In the genomic region with DNA sequence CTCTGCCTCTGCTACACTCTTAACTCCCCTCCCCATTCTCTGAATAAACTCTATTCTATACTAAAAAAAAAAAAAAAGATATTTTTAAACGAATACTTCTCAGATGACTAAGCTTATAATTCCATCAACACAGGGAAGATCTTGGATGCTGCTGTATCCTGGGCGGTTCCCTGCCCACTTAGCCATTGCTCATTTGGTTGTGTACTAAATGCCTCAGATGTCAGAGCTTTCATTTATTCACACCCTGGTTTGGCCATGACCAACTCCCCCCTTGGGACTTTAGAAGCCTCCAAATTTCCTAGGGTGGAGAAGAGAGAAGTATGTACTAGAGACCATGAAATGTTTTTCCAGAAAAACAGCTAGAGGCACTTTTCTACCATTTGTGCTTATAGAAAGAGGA, we compare ENCODE assay signal across 18 mouse cellular contexts.
DNase-seq lines count a peak whose midpoint lies in the region; TF ChIP-seq lines count a peak whose summit lies in the region.
"Had no signal": no experiment of that assay in that cellular context is flagged by ENCODE, and none has a peak within 500 bp of the region (broad histone marks: within the 10 kb centered on the region; RNA-seq: fewer than 3 reads in every experiment).

No protein-coding gene starts in this region.

- no peak for TF ChIP-seq CTCF in embryonic fibroblast, embryonic 13.5 days (IDR thresholded peaks at IDR 0.05; ENCODE audit: borderline replicate concordance, insufficient read depth, low read length)

- peak overlapping the region; percentile 90 for H3K27ac ChIP-seq in embryonic fibroblast, embryonic 13.5 days (ENCODE audit: insufficient read depth, low read length)
- H3K27ac ChIP-seq: embryonic facial prominence, embryonic 15.5 days; forebrain, embryonic 15.5 days; heart, embryonic 13.5 days; hindbrain, embryonic 13.5 days; hindbrain, postnatal 0 days had no signal

- TF ChIP-seq POLR2A in embryonic fibroblast, embryonic 13.5 days (IDR thresholded peaks at IDR 0.05; ENCODE audit: low read depth, low read length): no peak

- H3K4me3 ChIP-seq in embryonic fibroblast, embryonic 13.5 days (ENCODE audit: insufficient read depth, low read length): no peak overlapping the region
- H3K4me3 ChIP-seq: embryonic facial prominence, embryonic 15.5 days; forebrain, embryonic 15.5 days; heart, embryonic 13.5 days; hindbrain, embryonic 13.5 days had no signal

- peak; percentile 43 for DNase-seq in gastrocnemius, adult 18-20 months (ENCODE audit: low spot score)
- no peak for DNase-seq in gastrocnemius, postnatal 14 days
- peak; percentile 89 for DNase-seq in heart, adult 11 months
- DNase-seq in heart, postnatal 25 days (ENCODE audit: low spot score): no peak
- peak; percentile 25 for DNase-seq in right cerebral cortex, adult 18-20 months
- DNase-seq in right cerebral cortex, postnatal 25 days: no peak
- DNase-seq in thymus, postnatal 4 days: no peak
- DNase-seq: adrenal gland, adult 2 months; adrenal gland, postnatal 25 days; cerebellum, adult 2 months; cerebellum, postnatal 10 days; kidney, adult 11 months had no signal

- peaks cover 6% of the 10 kb centered on the region; the same call in 1 of the 2 replicates for H3K4me1 ChIP-seq in embryonic fibroblast, embryonic 13.5 days (ENCODE audit: control insufficient read depth, insufficient read depth, low read length)
- H3K4me1 ChIP-seq: heart, embryonic 13.5 days; hindbrain, embryonic 13.5 days had no signal

- intact Hi-C loops in gastrocnemius, postnatal 14 days (cut with DNase I; ENCODE audit: low total_unique reads): no loop called here
- intact Hi-C loops in heart, postnatal 25 days (cut with DNase I): no loop called here

Comparison
In these comparisons a context has a peak if more than half of its experiments do, and no peak if none do; other contexts are left out.
1. DNase-seq: peak in gastrocnemius, adult 18-20 months (single experiment), heart, adult 11 months (single experiment) and right cerebral cortex, adult 18-20 months (single experiment); none in gastrocnemius, postnatal 14 days (single experiment), heart, postnatal 25 days (single experiment), right cerebral cortex, postnatal 25 days (single experiment) and thymus, postnatal 4 days (single experiment).